Mouse (Mus musculus): ENCODE data around the gene Klhl18.
"Not testable (repeated sequence)": the region's sequence is repeated elsewhere in the genome, so short reads cannot be mapped to it uniquely, and the experiment has no call there.

- TF ChIP-seq CTCF (IDR thresholded peaks at IDR 0.05; ENCODE audit: borderline replicate concordance, insufficient read depth, low read length); POLR2A (IDR thresholded peaks at IDR 0.05; ENCODE audit: low read depth, low read length): not testable (repeated sequence)
These were observed 73.3 kb downstream of the Klhl18 start for GRCm38 (mm10) chr9:110403240-110403639.

Data from embryonic fibroblast, embryonic 13.5 days (primary cell).